Mouse (Mus musculus) layer of hippocampus, postnatal 25 days (tissue): ENCODE measurements around the gene Csrnp1. TPM values are rescaled to one million over a fixed set of nuclear protein-coding genes. Genes with fewer than 3 reads are reported as not detected.

Source experiments
- DNase-seq, 2 experiments: peaks; one replicate each; pipeline ENCODE4 v3.0.0; 2022; ENCODE audit warnings: mixed read lengths in 2 of 2, low spot score in 1 of 2; ENCODE audit errors: extremely low spot score in 1 of 2
- total RNA-seq, 2 experiments: library from RNA; stranded (reverse); gene quantifications; 2 replicates each; pipeline ENCODE4 v1.2.3; 2021

Csrnp1 gene
- total RNA-seq, 2 experiments from 2014 or later = 14.5 to 15.9 TPM

DNA sequence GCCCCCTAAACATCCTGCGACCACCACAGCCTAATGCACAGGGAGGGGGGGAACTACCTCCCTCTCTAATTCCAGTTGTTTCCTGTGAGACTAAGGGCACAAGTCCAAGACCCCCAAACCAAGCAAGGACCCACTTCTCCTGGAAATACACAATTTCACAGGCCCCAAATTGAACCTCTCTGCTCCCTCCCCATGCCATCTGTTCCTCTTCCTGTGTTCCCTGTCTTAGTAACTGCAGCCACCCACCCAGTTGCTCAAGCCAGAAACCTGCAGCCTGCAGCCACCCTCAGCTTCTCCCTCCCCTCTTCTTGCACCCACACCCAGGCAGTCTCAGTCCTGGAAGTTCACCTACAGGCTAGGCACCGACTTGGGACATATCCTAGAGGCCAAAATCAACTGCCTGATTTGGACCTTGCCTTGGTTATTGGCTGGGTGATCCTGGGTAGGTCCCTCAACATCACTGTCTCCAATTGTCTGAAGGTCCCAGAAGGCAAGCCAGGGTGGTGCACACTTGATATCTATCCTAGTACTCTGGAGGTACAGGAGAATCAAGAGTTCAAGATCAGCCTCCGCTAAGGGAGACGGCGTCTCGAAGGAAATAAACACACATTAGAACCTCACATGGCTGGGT, 5.5 kb downstream of the Csrnp1 start:
- DNase-seq = peak in 1 of 2 experiments; percentile 28

DNA sequence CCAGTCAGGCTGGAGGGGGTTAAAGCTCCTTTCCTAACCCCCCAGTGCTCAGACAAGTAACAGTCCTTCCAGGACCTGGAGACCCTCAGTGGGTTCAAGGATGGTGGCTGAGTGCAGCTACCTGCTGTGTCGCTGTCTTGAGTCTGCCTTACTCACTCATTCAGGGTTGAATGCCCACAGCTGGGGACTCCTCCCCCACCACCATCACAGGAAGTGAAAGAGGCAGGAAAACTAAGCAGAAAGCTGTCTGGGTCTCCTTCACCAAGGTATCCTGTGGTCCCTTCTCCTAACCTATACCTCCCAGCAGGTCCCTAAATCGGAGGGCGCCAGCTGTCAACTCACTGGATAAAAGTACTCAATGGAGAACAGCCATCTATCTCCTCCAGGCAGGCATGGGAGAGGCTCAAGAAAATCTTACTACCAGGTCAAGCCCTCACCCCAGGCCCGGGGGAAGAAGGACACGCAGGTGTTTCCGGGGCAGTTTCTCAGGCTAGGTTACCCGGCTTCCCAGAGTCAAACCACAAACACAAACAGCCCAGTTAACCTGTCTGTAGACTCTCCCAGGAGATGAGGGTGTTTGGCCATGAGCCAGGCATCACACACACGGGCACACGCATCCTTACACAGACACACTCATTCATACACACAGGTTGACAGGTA, 6.2 kb downstream of the Csrnp1 start:
- no peak for DNase-seq

- DNase-seq = peak in 1 of 2 experiments; percentile 19
These were observed 6.8 kb downstream of the Csrnp1 start for GRCm38 (mm10) chr9:119977557-119978060.

- DNase-seq = no peak
These were observed 7.5 kb downstream of the Csrnp1 start for GRCm38 (mm10) chr9:119976704-119977556.

GRCm38 (mm10) chr9:119975286-119975685, 9.2 kb downstream of the Csrnp1 start:
- DNase-seq = no peak

DNA sequence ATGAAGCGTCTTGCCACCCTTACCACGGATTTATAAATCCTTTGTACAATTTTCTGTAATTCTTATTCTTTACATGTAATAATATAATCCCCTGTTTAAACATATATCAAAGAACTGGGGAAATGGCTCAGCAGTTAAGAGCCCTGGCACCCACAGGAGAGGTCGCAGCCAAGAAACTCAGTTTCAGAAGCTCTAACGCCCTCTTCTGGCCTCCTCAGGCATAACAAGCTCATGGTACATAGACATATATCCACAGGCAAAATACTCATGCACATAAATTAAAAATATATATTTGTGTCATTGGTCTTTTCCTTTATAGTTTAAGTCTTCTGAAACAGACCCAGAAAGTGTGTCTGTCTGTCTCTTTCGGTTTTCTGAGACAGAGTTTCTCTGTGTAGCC, 9.8 kb downstream of the Csrnp1 start:
- no peak for DNase-seq

DNA sequence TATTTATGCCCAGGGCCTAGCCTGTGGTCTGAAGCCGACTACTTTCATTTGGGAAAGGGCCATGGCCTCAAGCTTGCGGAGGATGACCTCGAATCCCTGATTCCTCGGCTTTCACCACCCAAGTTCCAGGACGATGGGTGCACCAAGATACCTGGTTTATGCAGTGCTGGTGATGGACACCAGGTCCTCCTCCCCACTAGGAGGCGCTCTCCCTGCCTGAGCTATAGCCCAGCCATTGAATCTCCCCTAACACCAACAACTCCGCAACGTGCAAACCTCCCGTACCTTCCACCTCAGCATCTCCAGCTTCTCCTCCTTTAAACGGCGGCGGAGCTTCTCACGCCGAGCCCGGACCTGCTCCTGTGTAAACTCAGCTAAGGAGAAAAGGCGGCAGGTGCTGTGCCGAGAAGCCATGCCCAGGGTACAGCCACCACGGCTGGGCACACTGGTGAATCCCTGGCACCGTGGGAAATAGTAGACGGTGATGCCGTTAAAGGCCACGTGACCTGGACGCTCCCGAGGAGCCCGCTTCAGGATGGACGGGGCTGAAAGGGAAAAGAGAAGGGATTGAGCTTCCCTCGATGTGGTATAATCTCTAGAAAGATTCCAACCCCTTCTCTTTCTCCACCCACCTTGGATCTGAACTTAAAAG, 10.5 kb downstream of the Csrnp1 start:
- DNase-seq = no peak

DNA sequence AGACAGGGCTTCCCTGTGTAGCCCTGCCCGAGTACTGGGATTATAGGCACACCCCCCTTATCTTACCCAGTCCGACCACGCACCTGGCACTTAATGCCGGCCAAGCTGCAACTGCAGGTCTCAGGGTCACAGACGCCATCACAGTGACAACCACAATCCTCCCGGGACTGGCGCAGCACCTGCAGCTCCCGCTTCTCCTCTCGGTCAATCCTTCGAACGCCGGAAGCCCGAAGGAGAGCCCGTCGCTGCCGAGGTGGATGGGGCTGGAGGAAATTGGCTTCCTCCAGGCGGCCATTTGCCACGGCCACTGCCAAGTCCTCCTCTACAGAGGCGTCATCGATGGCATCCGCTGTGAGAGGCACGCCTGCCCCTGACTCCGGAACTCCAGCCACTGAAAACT, 11.2 kb downstream of the Csrnp1 start:
- no peak for DNase-seq

DNA sequence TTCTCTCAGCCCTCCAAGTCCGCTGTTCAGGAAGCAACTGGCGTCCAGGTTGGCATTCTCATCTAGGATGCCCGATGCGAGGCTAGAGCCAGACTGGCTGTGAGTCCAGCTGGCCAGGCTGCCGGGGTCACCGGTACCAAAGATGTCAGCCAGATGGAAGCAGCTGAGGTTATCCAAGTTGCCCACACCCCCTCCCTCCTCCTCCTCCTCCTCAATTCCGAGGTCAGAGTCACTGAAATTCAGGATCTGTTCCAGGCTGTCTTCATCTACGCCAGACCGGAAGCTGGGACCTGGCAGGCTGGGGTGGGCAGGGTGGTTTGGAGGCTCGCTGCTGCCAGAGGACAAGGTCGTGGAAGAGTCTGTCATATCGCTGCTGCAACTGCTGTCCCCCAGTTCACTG, 11.9 kb downstream of the Csrnp1 start:
- DNase-seq = no peak

GRCm38 (mm10) chr9:119972166-119972565, 12.3 kb downstream of the Csrnp1 start:
- no peak for DNase-seq

GRCm38 (mm10) chr9:119970763-119971656, 13.4 kb downstream of the Csrnp1 start:
- peak in 1 of 2 experiments; percentile 51 for DNase-seq

DNA sequence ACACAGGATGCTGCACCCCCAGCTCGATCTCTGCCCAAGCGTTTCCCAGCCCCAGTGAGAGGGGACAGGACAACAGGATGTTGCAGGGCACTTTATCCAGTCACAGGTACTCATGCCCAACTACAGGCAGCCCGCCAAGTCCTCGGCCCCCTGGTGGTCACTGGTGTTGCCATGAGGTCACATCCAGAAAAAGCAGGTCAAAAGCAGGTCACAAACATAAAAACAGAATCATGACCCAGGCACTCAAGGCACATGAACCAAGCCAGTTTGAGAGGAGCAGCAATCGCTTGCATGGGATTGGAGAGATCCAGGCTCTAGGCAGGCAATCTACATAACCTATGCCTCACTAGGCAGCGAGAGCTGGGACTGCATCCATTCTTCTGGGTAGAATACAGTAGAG, 14.2 kb downstream of the Csrnp1 start:
- no peak for DNase-seq

DNA sequence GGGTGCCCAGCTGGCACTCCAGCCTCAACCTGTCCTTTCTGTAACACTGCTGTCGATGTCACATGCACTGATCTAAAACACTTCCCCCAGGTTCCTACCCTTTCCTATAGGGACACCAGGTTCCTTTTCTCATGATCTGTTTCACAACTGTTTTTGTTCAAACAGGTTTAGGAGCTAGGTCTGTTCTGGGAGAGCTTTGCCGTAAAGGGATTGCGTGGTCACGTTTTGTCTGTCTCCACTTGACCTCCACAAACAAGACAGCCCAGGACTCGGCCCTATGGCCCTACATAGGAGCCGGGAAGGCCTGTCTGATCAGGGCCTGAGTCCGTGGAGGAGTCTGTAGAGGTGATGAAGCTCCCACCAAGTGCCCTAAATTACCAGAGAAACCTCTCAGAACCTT, 14.6 kb downstream of the Csrnp1 start:
- no peak for DNase-seq

- DNase-seq = no peak
These were observed 18.1 kb downstream of the Csrnp1 start for GRCm38 (mm10) chr9:119966221-119966910.

- no peak for DNase-seq
These were observed 19.3 kb downstream of the Csrnp1 start for GRCm38 (mm10) chr9:119965186-119965585.

- DNase-seq = no peak
These were observed 20.3 kb downstream of the Csrnp1 start for GRCm38 (mm10) chr9:119964206-119964605.

DNA sequence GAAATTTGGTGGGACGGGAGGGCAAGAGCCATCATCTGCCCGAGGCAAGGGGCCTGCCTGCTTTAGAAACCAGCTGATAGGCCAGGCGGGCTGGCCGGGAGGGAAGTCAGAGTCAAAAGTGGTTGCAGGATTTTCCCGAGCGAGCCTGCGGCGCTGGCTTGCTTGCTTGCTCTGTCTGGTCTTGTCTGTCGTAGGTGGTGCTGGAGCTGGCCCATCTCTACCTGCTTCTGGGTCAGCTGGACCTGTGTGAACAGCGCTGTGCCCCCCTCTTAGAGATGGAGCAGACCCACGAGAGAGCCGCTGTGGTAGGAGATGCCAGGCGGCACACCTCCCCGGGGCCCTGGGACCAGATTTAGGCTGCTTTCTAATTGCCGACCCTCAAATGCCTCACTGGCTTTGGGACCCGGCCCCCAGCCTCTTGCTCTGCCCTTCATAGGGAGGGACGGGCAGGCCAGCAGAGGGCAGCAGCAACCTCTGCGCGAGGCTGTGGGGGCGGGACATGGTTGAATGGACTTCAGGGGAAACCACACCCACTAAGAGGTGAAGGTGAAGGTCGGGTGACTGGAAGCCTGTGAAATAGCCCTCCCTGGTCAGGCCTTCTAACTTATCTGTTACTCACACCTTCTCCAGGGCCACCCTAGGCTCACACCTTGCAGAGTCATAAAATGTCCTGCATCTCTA, 21.3 kb downstream of the Csrnp1 start:
- DNase-seq = peak in 1 of 2 experiments; percentile 53

DNA sequence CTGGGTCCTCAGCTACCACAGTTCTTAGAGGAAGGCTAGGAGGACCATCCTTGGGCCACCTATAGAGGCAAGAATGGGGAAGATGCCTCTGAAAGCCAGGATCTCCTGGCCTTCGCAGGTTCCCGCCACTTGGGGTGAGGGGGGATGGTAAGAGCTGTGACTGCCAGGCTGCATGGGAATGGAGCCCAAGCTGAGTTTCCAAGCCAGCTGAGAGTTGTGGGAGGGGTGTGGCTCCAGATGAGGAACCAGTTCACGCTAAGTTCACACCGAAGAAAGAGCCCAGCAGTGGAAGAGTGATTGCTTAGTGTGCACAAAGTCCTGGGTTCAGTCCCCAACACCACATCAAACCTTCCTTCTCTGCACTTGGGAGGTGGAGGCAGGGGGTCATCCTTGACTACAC, 22.2 kb downstream of the Csrnp1 start:
- no peak for DNase-seq
